Mouse (Mus musculus): ENCODE data around the gene Gtf2ird2.

DNA sequence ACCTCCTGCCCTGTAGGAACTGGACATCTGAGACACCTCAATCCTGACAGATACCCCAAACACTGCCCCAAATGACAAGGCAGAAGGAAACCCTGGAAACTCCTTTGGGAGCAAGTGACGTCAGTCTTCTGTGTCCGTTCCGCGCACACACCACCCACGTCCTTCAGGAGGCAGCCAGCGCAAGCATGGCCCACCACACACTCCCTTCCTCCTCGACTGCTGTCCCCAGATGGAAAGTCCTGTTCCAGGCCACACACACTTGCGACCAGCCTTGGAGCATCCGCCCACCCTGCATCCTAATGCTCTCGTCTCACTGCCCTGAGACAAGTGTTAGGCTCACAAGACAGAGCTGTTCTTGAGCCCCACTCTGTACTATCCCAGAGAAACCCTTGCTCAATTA, 71.5 kb downstream of the Gtf2ird2 start:
- no peak for TF ChIP-seq CTCF (IDR thresholded peaks at IDR 0.05; ENCODE audit: low read depth, low read length)
- no peak for TF ChIP-seq GATA1 (IDR thresholded peaks at IDR 0.05; ENCODE audit: borderline replicate concordance, low read length)
- no peak for TF ChIP-seq POLR2AphosphoS5 (IDR thresholded peaks at IDR 0.05; ENCODE audit: insufficient replicate concordance, low read depth, low read length)
- TF ChIP-seq TAL1 (conservative IDR thresholded peaks at IDR 0.05; ENCODE audit: low read depth, low read length): no peak
